Mouse (Mus musculus) kidney, embryonic 15.5 days (tissue): ENCODE measurements around the gene Acta1. TPM values are rescaled to one million over a fixed set of nuclear protein-coding genes. Genes with fewer than 3 reads are reported as not detected.

Experiments used
- polyA plus RNA-seq: library from polyadenylated mRNA; unstranded; fragments of >200 nt; fragmentation: Nextera tagmentation; extraction: Ambion mirVana; gene quantifications from 2 replicates; pipeline ENCODE4 v1.2.1, GENCODE M21; 2015

Gene Acta1
- polyA plus RNA-seq, 1 experiment from 2014 or later, result 132 TPM

Other genes starting within 250 kb of the Acta1 start
- gene Rhou, start 240.8 kb downstream of the Acta1 start, polyA plus RNA-seq, result 8.2 and 8.6 TPM in 2 replicates
- 39.6 and 44.9 TPM in 2 replicates for gene Rab4a, start 88.8 kb downstream of the Acta1 start, polyA plus RNA-seq
- gene Ccsap, start 34.5 kb downstream of the Acta1 start, polyA plus RNA-seq, result 3.5 TPM in 2 replicates
- gene Nup133, start 54.5 kb upstream of the Acta1 start, polyA plus RNA-seq, result 43.1 and 45.3 TPM in 2 replicates
- 15.5 and 17.1 TPM in 2 replicates for gene Abcb10, start 88.4 kb upstream of the Acta1 start, polyA plus RNA-seq
- 39.4 and 40.9 TPM in 2 replicates for gene Taf5l, start 126.6 kb upstream of the Acta1 start, polyA plus RNA-seq
- 5.5 TPM in 2 replicates for gene Urb2, start 126.8 kb upstream of the Acta1 start, polyA plus RNA-seq